Mouse (Mus musculus): ENCODE measurements at regions not wholly inside any gene's neighbourhood (a gene's known extent, or its start where the extent isn't known, plus 50 kb on each side); places are given as distances from the start of the nearest gene placed in this dataset.

- Histone ChIP-seq H3K4me2 (no peak overlapping the region), H3K27ac (no peak overlapping the region), H3K4me1 (no peaks in the 10 kb centered on the region), H3K27me3 (no peaks in the 10 kb centered on the region), H3K9ac (no peak overlapping the region), H3K4me3 (no peak overlapping the region), H3K9me3 (no peaks in the 10 kb centered on the region), H3K36me3 (no peaks in the 10 kb centered on the region)
- WGBS: 91% methylated on average over 4 of the region's 4 CpGs
- no peak for ATAC-seq (ENCODE audit: insufficient number of reproducible peaks, low FRiP score, low TSS enrichment, low read depth)
Measured at GRCm38 (mm10) chr12:51294971-51295477, 52.8 kb upstream of the G2e3 start.

- no peaks in the 10 kb centered on the region for H3K27me3 ChIP-seq
- H3K4me3 ChIP-seq: no peak overlapping the region
- no peak overlapping the region for H3K4me2 ChIP-seq
- no peak overlapping the region for H3K9ac ChIP-seq
- no peaks in the 10 kb centered on the region for H3K36me3 ChIP-seq
- no peaks in the 10 kb centered on the region for H3K9me3 ChIP-seq
- ATAC-seq (ENCODE audit: insufficient number of reproducible peaks, low FRiP score, low TSS enrichment, low read depth): no peak
- H3K27ac ChIP-seq: no peak overlapping the region
- no peaks in the 10 kb centered on the region for H3K4me1 ChIP-seq
- WGBS: 89% methylated on average over 1 of the region's 1 CpGs
Measured at GRCm38 (mm10) chr12:51278358-51278757, 69.5 kb upstream of the G2e3 start.

GRCm38 (mm10) chr12:51275818-51276538 lies 71.9 kb upstream of the G2e3 start:
- H3K36me3 ChIP-seq: no peaks in the 10 kb centered on the region
- no peak overlapping the region for H3K4me3 ChIP-seq
- no peaks in the 10 kb centered on the region for H3K27me3 ChIP-seq
- no peak overlapping the region for H3K4me2 ChIP-seq
- no peak overlapping the region for H3K9ac ChIP-seq
- no peak for ATAC-seq (ENCODE audit: insufficient number of reproducible peaks, low FRiP score, low TSS enrichment, low read depth)
- no peaks in the 10 kb centered on the region for H3K4me1 ChIP-seq
- H3K27ac ChIP-seq: no peak overlapping the region
- 48% methylated on average over 14 of the region's 14 CpGs for WGBS
- no peaks in the 10 kb centered on the region for H3K9me3 ChIP-seq

- Histone ChIP-seq H3K4me1 (no peaks in the 10 kb centered on the region), H3K36me3 (no peaks in the 10 kb centered on the region), H3K27me3 (no peaks in the 10 kb centered on the region), H3K9me3 (no peaks in the 10 kb centered on the region), H3K27ac (no peak overlapping the region), H3K9ac (no peak overlapping the region), H3K4me2 (no peak overlapping the region), H3K4me3 (no peak overlapping the region)
- ATAC-seq (ENCODE audit: insufficient number of reproducible peaks, low FRiP score, low TSS enrichment, low read depth): no peak
- 83% methylated on average over 5 of the region's 5 CpGs for WGBS
Measured at GRCm38 (mm10) chr12:51273486-51273885, 74.4 kb upstream of the G2e3 start.

GRCm38 (mm10) chr12:51242839-51243238 lies 105.0 kb upstream of the G2e3 start:
- Histone ChIP-seq H3K9me3 (no peaks in the 10 kb centered on the region), H3K36me3 (no peaks in the 10 kb centered on the region), H3K4me2 (no peak overlapping the region), H3K27ac (no peak overlapping the region), H3K27me3 (no peaks in the 10 kb centered on the region), H3K9ac (no peak overlapping the region), H3K4me1 (no peaks in the 10 kb centered on the region), H3K4me3 (no peak overlapping the region)
- 73% methylated on average over 7 of the region's 7 CpGs for WGBS
- no peak for ATAC-seq (ENCODE audit: insufficient number of reproducible peaks, low FRiP score, low TSS enrichment, low read depth)

GRCm38 (mm10) chr12:51241131-51241781 lies 106.6 kb upstream of the G2e3 start:
- H3K4me3 ChIP-seq: no peak overlapping the region
- no peaks in the 10 kb centered on the region for H3K9me3 ChIP-seq
- WGBS: 86% methylated on average over 7 of the region's 7 CpGs
- no peak overlapping the region for H3K4me2 ChIP-seq
- no peak for ATAC-seq (ENCODE audit: insufficient number of reproducible peaks, low FRiP score, low TSS enrichment, low read depth)
- H3K27me3 ChIP-seq: no peaks in the 10 kb centered on the region
- H3K9ac ChIP-seq: no peak overlapping the region
- no peaks in the 10 kb centered on the region for H3K36me3 ChIP-seq
- no peaks in the 10 kb centered on the region for H3K4me1 ChIP-seq
- no peak overlapping the region for H3K27ac ChIP-seq

- Histone ChIP-seq H3K36me3 (no peaks in the 10 kb centered on the region), H3K27me3 (no peaks in the 10 kb centered on the region), H3K9ac (no peak overlapping the region), H3K4me1 (no peaks in the 10 kb centered on the region), H3K4me2 (no peak overlapping the region), H3K27ac (no peak overlapping the region), H3K9me3 (no peaks in the 10 kb centered on the region), H3K4me3 (no peak overlapping the region)
- WGBS: 38% methylated on average over 2 of the region's 2 CpGs
- ATAC-seq (ENCODE audit: insufficient number of reproducible peaks, low FRiP score, low TSS enrichment, low read depth): no peak
Measured at GRCm38 (mm10) chr12:51211691-51212090, 136.2 kb upstream of the G2e3 start.

- no peak for ATAC-seq (ENCODE audit: insufficient number of reproducible peaks, low FRiP score, low TSS enrichment, low read depth)
- 59% methylated on average over 5 of the region's 5 CpGs for WGBS
- H3K4me2 ChIP-seq: no peak overlapping the region
- no peaks in the 10 kb centered on the region for H3K9me3 ChIP-seq
- H3K27me3 ChIP-seq: no peaks in the 10 kb centered on the region
- H3K4me3 ChIP-seq: no peak overlapping the region
- no peaks in the 10 kb centered on the region for H3K36me3 ChIP-seq
- H3K9ac ChIP-seq: no peak overlapping the region
- no peaks in the 10 kb centered on the region for H3K4me1 ChIP-seq
- no peak overlapping the region for H3K27ac ChIP-seq
Measured at GRCm38 (mm10) chr12:51196289-51196688, 151.6 kb upstream of the G2e3 start.

- no peak overlapping the region for H3K4me2 ChIP-seq
- WGBS: 58% methylated on average over 8 of the region's 8 CpGs
- H3K36me3 ChIP-seq: no peaks in the 10 kb centered on the region
- H3K4me1 ChIP-seq: no peaks in the 10 kb centered on the region
- no peak overlapping the region for H3K9ac ChIP-seq
- ATAC-seq (ENCODE audit: insufficient number of reproducible peaks, low FRiP score, low TSS enrichment, low read depth): no peak
- no peaks in the 10 kb centered on the region for H3K9me3 ChIP-seq
- no peak overlapping the region for H3K4me3 ChIP-seq
- no peak overlapping the region for H3K27ac ChIP-seq
- no peaks in the 10 kb centered on the region for H3K27me3 ChIP-seq
Measured at GRCm38 (mm10) chr12:51195136-51195535, 152.7 kb upstream of the G2e3 start.

- no peak for ATAC-seq (ENCODE audit: insufficient number of reproducible peaks, low FRiP score, low TSS enrichment, low read depth)
- WGBS: 38% methylated on average over 1 of the region's 1 CpGs
- Histone ChIP-seq H3K4me2 (no peak overlapping the region), H3K36me3 (no peaks in the 10 kb centered on the region), H3K9ac (no peak overlapping the region), H3K27ac (no peak overlapping the region), H3K4me1 (no peaks in the 10 kb centered on the region), H3K27me3 (no peaks in the 10 kb centered on the region), H3K4me3 (no peak overlapping the region), H3K9me3 (no peaks in the 10 kb centered on the region)
Measured at GRCm38 (mm10) chr12:51190754-51191153, 157.1 kb upstream of the G2e3 start.

- no peak overlapping the region for H3K27ac ChIP-seq
- no peaks in the 10 kb centered on the region for H3K27me3 ChIP-seq
- H3K4me3 ChIP-seq: no peak overlapping the region
- H3K36me3 ChIP-seq: no peaks in the 10 kb centered on the region
- ATAC-seq (ENCODE audit: insufficient number of reproducible peaks, low FRiP score, low TSS enrichment, low read depth): no peak
- H3K9ac ChIP-seq: no peak overlapping the region
- 59% methylated on average over 5 of the region's 5 CpGs for WGBS
- no peaks in the 10 kb centered on the region for H3K4me1 ChIP-seq
- H3K9me3 ChIP-seq: no peaks in the 10 kb centered on the region
- no peak overlapping the region for H3K4me2 ChIP-seq
Measured at GRCm38 (mm10) chr12:51190186-51190585, 157.7 kb upstream of the G2e3 start.

- no peaks in the 10 kb centered on the region for H3K36me3 ChIP-seq
- H3K4me3 ChIP-seq: no peak overlapping the region
- no peaks in the 10 kb centered on the region for H3K4me1 ChIP-seq
- H3K27me3 ChIP-seq: no peaks in the 10 kb centered on the region
- no peak overlapping the region for H3K9ac ChIP-seq
- no peaks in the 10 kb centered on the region for H3K9me3 ChIP-seq
- H3K4me2 ChIP-seq: no peak overlapping the region
- no peak overlapping the region for H3K27ac ChIP-seq
- no peak for ATAC-seq (ENCODE audit: insufficient number of reproducible peaks, low FRiP score, low TSS enrichment, low read depth)
Measured at GRCm38 (mm10) chr12:51188229-51188628, 159.6 kb upstream of the G2e3 start.

Measured in limb, embryonic 15.5 days (tissue).